Mouse (Mus musculus) WW6 (cell line): ENCODE data around the gene Lama1.
"Not testable (repeated sequence)": the region's sequence is repeated elsewhere in the genome, so short reads cannot be mapped to it uniquely, and the experiment has no call there.

Experiments
- DNase-seq: peaks from one replicate; pipeline ENCODE4 v3.0.0-alpha.2; 2013; ENCODE audit warnings: low read depth, low spot score

The Lama1 gene

GRCm38 (mm10) chr17:67715466-67715865 lies 18.4 kb downstream of the Lama1 start:
- no peak for DNase-seq

- no peak for DNase-seq
Measured at GRCm38 (mm10) chr17:67722055-67722454, 25.0 kb downstream of the Lama1 start.

GRCm38 (mm10) chr17:67722578-67722977 lies 25.5 kb downstream of the Lama1 start:
- DNase-seq, result no peak

- no peak for DNase-seq
Measured at GRCm38 (mm10) chr17:67723175-67724067, 26.4 kb downstream of the Lama1 start.

- no peak for DNase-seq
Measured at GRCm38 (mm10) chr17:67726601-67727000, 29.5 kb downstream of the Lama1 start.

- DNase-seq, result no peak
Measured at GRCm38 (mm10) chr17:67728751-67729150, 31.7 kb downstream of the Lama1 start.

GRCm38 (mm10) chr17:67731096-67731495 lies 34.0 kb downstream of the Lama1 start:
- no peak for DNase-seq

GRCm38 (mm10) chr17:67731964-67732363 lies 34.9 kb downstream of the Lama1 start:
- DNase-seq, result no peak

- DNase-seq, result no peak
Measured at GRCm38 (mm10) chr17:67733516-67733915, 36.5 kb downstream of the Lama1 start.

- DNase-seq, result no peak
Measured at GRCm38 (mm10) chr17:67735722-67736121, 38.7 kb downstream of the Lama1 start.

- not testable (repeated sequence) for DNase-seq
Measured at GRCm38 (mm10) chr17:67741229-67741628, 44.2 kb downstream of the Lama1 start.

GRCm38 (mm10) chr17:67764167-67764871 lies 67.3 kb downstream of the Lama1 start:
- DNase-seq, result no peak

- DNase-seq, result no peak
Measured at GRCm38 (mm10) chr17:67773608-67774007, 76.5 kb downstream of the Lama1 start.

- DNase-seq, result no peak
Measured at GRCm38 (mm10) chr17:67776764-67777163, 79.7 kb downstream of the Lama1 start.

- DNase-seq, result peak; percentile 14
Measured at GRCm38 (mm10) chr17:67779812-67780211, 82.8 kb downstream of the Lama1 start.

GRCm38 (mm10) chr17:67791091-67791490 lies 94.0 kb downstream of the Lama1 start:
- DNase-seq, result no peak

- DNase-seq, result no peak
Measured at GRCm38 (mm10) chr17:67809171-67809570, 112.1 kb downstream of the Lama1 start.

- no peak for DNase-seq
Measured at GRCm38 (mm10) chr17:67813666-67814065, 116.6 kb downstream of the Lama1 start.

- no peak for DNase-seq
Measured at GRCm38 (mm10) chr17:67815720-67816119, 118.7 kb downstream of the Lama1 start.

GRCm38 (mm10) chr17:67816916-67817315 lies 119.9 kb downstream of the Lama1 start:
- DNase-seq, result no peak

GRCm38 (mm10) chr17:67827431-67827830 lies 130.4 kb downstream of the Lama1 start:
- no peak for DNase-seq

GRCm38 (mm10) chr17:67836146-67836895 lies 139.3 kb downstream of the Lama1 start:
- DNase-seq, result no peak
